Comparison of ENCODE assay signal across 8 mouse cellular contexts in the genomic region with DNA sequence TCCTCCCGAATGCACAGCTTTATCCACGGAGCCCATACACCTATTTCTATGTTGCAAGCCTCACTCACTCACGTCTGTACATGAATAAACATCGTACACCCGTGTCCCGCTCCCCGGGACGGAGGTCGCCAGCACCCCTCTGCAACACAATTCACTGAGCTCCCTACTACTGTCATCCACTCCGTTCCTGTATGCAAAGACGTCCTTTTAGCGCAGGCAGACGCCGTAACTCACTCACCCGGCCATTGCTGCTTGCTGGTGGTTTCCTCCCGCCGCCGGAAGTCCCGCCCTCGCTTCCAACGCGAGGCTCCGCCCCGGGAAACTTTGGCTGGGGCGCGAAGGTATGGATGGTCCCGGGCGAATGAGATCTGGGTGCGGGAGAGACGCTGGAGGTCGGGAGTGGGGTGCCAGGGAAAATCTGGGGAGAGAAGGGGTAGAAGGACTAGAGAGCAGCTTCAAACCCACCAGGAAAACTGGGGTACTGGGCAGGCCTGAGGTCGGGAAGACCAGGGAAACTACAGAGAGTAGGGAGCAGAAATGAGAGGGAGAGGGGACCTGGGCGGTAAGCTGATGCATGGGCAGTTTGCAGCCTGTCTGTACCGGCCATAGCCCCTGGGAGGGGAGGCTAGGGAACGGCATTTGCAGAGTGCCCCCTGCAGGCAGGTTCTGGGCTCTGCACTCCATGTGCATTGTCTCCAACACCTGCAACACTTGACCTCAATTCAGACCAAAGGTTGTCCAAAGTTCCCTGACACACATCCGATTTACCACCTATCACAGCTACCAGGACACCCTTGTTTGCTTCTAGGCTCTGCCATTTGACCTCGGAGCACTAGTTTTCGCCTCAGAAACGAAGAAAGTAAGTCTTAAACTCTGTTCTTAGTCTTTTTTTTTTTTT. TPM values are rescaled to one million over a fixed set of nuclear protein-coding genes. Genes with fewer than 3 reads are reported as not detected.
DNase-seq lines count a peak whose midpoint lies in the region; ATAC-seq and TF ChIP-seq lines count a peak whose summit lies in the region.

A gene (minus strand): TSS at position 284 of the 898 bp plus-strand sequence.

- H3K4me2 ChIP-seq in hindbrain, embryonic 11.5 days (replicated peaks; ENCODE audit: low read depth, low read length) = peak within 1 kb of the TSS; percentile 66
- H3K4me2 ChIP-seq in lung, postnatal 0 days (replicated peaks; ENCODE audit: low read depth, low read length) = peak within 1 kb of the TSS; percentile 67

- TF ChIP-seq CTCF in lung, postnatal 0 days (IDR thresholded peaks at IDR 0.05) = peak; percentile 83

- no peaks in the 10 kb centered on the region for H3K27me3 ChIP-seq in hindbrain, embryonic 11.5 days (ENCODE audit: control insufficient read depth, insufficient read depth, low read length)
- no peaks in the 10 kb centered on the region for H3K27me3 ChIP-seq in lung, postnatal 0 days (replicated peaks; ENCODE audit: insufficient read depth, low read length)

- peak within 1 kb of the TSS; percentile 88 for H3K27ac ChIP-seq in hindbrain, embryonic 11.5 days (ENCODE audit: low read depth, low read length)
- H3K27ac ChIP-seq in lung, postnatal 0 days (ENCODE audit: low read length) = peak within 1 kb of the TSS; percentile 71

- TF ChIP-seq EP300 in lung, postnatal 0 days (IDR thresholded peaks at IDR 0.05) = no peak

- H3K36me3 ChIP-seq in hindbrain, embryonic 11.5 days (ENCODE audit: control insufficient read depth, insufficient read depth, low read length) = no peaks in the 10 kb centered on the region
- no peaks in the 10 kb centered on the region for H3K36me3 ChIP-seq in lung, postnatal 0 days (ENCODE audit: insufficient read depth, low read length)

- WGBS in hindbrain, embryonic 11.5 days = 1% methylated on average over 39 of the region's 39 CpGs
- 1% methylated on average over 38 of the region's 39 CpGs for WGBS in lung, postnatal 0 days

- peak; percentile 83 for DNase-seq in Muller cell, postnatal 12 days (ENCODE audit: inconsistent ontology term)
- peak; percentile 77 for DNase-seq in cerebellum, adult 9-11 months
- DNase-seq in frontal cortex, adult 2 months (ENCODE audit: extremely low spot score in 1 of 2, low spot score in 1 of 2) = peak; percentile 17 to 79
- DNase-seq in hindbrain, embryonic 11.5 days (ENCODE audit: low spot score) = peak; percentile 91
- peak; percentile 64 for DNase-seq in layer of hippocampus, adult 9-11 months
- DNase-seq in lung, postnatal 0 days (ENCODE audit: low spot score) = peak; percentile 82
- peak; percentile 64 for DNase-seq in ovary, postnatal 10 days (ENCODE audit: low spot score)
- DNase-seq in thymus, postnatal 0 days (ENCODE audit: low spot score) = peak; percentile 84

- no peaks in the 10 kb centered on the region for H3K9me3 ChIP-seq in hindbrain, embryonic 11.5 days (ENCODE audit: control insufficient read depth, low read length)
- no peaks in the 10 kb centered on the region for H3K9me3 ChIP-seq in lung, postnatal 0 days (ENCODE audit: low read length)

- H3K9ac ChIP-seq in hindbrain, embryonic 11.5 days (ENCODE audit: low read depth, low read length) = peak within 1 kb of the TSS; percentile 75
- peak within 1 kb of the TSS; percentile 79 for H3K9ac ChIP-seq in lung, postnatal 0 days (replicated peaks; ENCODE audit: low read depth)

- peak within 1 kb of the TSS; percentile 57 for H3K4me3 ChIP-seq in hindbrain, embryonic 11.5 days (ENCODE audit: low read depth, low read length)
- H3K4me3 ChIP-seq in lung, postnatal 0 days (ENCODE audit: low read depth, low read length) = peak within 1 kb of the TSS; percentile 71

- H3K4me1 ChIP-seq in hindbrain, embryonic 11.5 days (replicated peaks; ENCODE audit: control insufficient read depth, insufficient read depth, low read length) = 0 out of 2 replicates have a peak, but pooled peaks cover 6% of the 10 kb centered on the region
- no peaks in the 10 kb centered on the region; the same call in 1 of the 2 replicates for H3K4me1 ChIP-seq in lung, postnatal 0 days (ENCODE audit: insufficient read depth, low read depth, low read length)

- ATAC-seq in hindbrain, embryonic 11.5 days (ENCODE audit: low FRiP score) = peak; percentile 81
- ATAC-seq in lung, postnatal 0 days = peak; percentile 88

RNA-seq across cellular contexts. Expression of the gene that starts here (rescaled TPM):
- 12.3 and 13.7 TPM in 2 replicates for polyA plus RNA-seq in frontal cortex, adult 2 months (2012; rRNA removed)
- polyA plus RNA-seq in hindbrain, embryonic 11.5 days (2014; fragmentation: Nextera tagmentation; extraction: Ambion mirVana) = 21.9 and 22.0 TPM in 2 replicates
- 9.8 and 11.7 TPM in 2 replicates for polyA plus RNA-seq in lung, postnatal 0 days (2015; fragmentation: Nextera tagmentation; extraction: Ambion mirVana)
- 18.2 and 19.4 TPM in 2 replicates for polyA plus RNA-seq in thymus, postnatal 0 days (2015; fragmentation: Nextera tagmentation; extraction: Ambion mirVana)

Comparison
In these comparisons a context has a peak if more than half of its experiments do, and no peak if none do; other contexts are left out.
1. Peak in every context shown above with its lines: DNase-seq, ATAC-seq, H3K4me3 ChIP-seq and H3K27ac ChIP-seq.